ENCODE assay signal across 8 mouse cellular contexts in genomic region chr4:138464667-138465353, GRCm38 (mm10). TPM values are rescaled to one million over a fixed set of nuclear protein-coding genes. Genes with fewer than 3 reads are reported as not detected.
DNase-seq lines count a peak whose midpoint lies in the region; ATAC-seq and TF ChIP-seq lines count a peak whose summit lies in the region.

No protein-coding gene starts in this region.

- 0 out of 2 replicates have a peak overlapping the region, but pooled peaks have one; percentile 13 for H3K9ac ChIP-seq in heart, embryonic 16.5 days (ENCODE audit: low read length)
- H3K9ac ChIP-seq in kidney, postnatal 0 days (ENCODE audit: low read depth, low read length), result no peak overlapping the region

- DNase-seq in A20 (ENCODE audit: low read depth, low spot score), result peak; percentile 56
- DNase-seq in NIH3T3 (ENCODE audit: low read depth), result peak; percentile 48
- peak; percentile 76 for DNase-seq in forebrain, embryonic 10.5 days (ENCODE audit: extremely low spot score, low spot score)
- peak; percentile 92 for DNase-seq in kidney, postnatal 0 days (ENCODE audit: low spot score)
- peak; percentile 68 for DNase-seq in lung, postnatal 14 days
- DNase-seq in splenic B cell, adult 2 months (ENCODE audit: low read depth, low spot score), result peak; percentile 35
- no peak for DNase-seq in thymus, postnatal 0 days (ENCODE audit: low spot score)

- peaks cover 85% of the 10 kb centered on the region for H3K27me3 ChIP-seq in forebrain, embryonic 10.5 days (ENCODE audit: poor library complexity, severe bottlenecking)
- peaks cover 28% of the 10 kb centered on the region for H3K27me3 ChIP-seq in heart, embryonic 16.5 days (ENCODE audit: control insufficient read depth, insufficient read depth, low read length)
- H3K27me3 ChIP-seq in kidney, postnatal 0 days (ENCODE audit: insufficient read depth, low read length), result no peaks in the 10 kb centered on the region
- no peaks in the 10 kb centered on the region for H3K27me3 ChIP-seq in splenic B cell, adult 2 months (ENCODE audit: control insufficient read depth, insufficient read depth, low read length, poor library complexity, severe bottlenecking)

- WGBS in forebrain, embryonic 10.5 days, result under 1% methylated on average over 20 of the region's 22 CpGs
- WGBS in heart, embryonic 16.5 days, result 3% methylated on average over 19 of the region's 22 CpGs
- WGBS in kidney, postnatal 0 days, result 3% methylated on average over 19 of the region's 22 CpGs

- no peaks in the 10 kb centered on the region for H3K9me3 ChIP-seq in forebrain, embryonic 10.5 days
- 0 out of 2 replicates have a peak, but pooled peaks cover 2% of the 10 kb centered on the region for H3K9me3 ChIP-seq in heart, embryonic 16.5 days (replicated peaks; ENCODE audit: control insufficient read depth, low read length)
- H3K9me3 ChIP-seq in kidney, postnatal 0 days (replicated peaks; ENCODE audit: low read length), result no peaks in the 10 kb centered on the region

- H3K36me3 ChIP-seq in forebrain, embryonic 10.5 days (replicated peaks), result no peaks in the 10 kb centered on the region
- H3K36me3 ChIP-seq in heart, embryonic 16.5 days (ENCODE audit: control insufficient read depth, insufficient read depth), result no peaks in the 10 kb centered on the region
- no peaks in the 10 kb centered on the region for H3K36me3 ChIP-seq in kidney, postnatal 0 days (ENCODE audit: insufficient read depth, low read length)
- no peaks in the 10 kb centered on the region for H3K36me3 ChIP-seq in splenic B cell, adult 2 months (ENCODE audit: control insufficient read depth, insufficient read depth, low read length, poor library complexity, severe bottlenecking)

- H3K4me2 ChIP-seq in heart, embryonic 16.5 days (ENCODE audit: low read depth, low read length), result peak overlapping the region; percentile 58
- peak overlapping the region; percentile 38 for H3K4me2 ChIP-seq in kidney, postnatal 0 days (ENCODE audit: low read length)

- peak overlapping the region; percentile 79 for H3K27ac ChIP-seq in forebrain, embryonic 10.5 days
- 0 out of 2 replicates have a peak overlapping the region, but pooled peaks have one; percentile 10 for H3K27ac ChIP-seq in heart, embryonic 16.5 days (ENCODE audit: low read length)
- peak overlapping the region; percentile 83 for H3K27ac ChIP-seq in kidney, postnatal 0 days

- ATAC-seq in heart, embryonic 16.5 days (replicated peaks; ENCODE audit: extremely low read depth, insufficient read depth, low FRiP score), result no peak
- peak; percentile 81 for ATAC-seq in kidney, postnatal 0 days (replicated peaks; ENCODE audit: low FRiP score, low read depth)

- H3K4me3 ChIP-seq in forebrain, embryonic 10.5 days, result peak overlapping the region; percentile 34
- no peak overlapping the region; the same call in 1 of the 2 replicates for H3K4me3 ChIP-seq in heart, embryonic 16.5 days (ENCODE audit: low read length)
- H3K4me3 ChIP-seq in kidney, postnatal 0 days (replicated peaks; ENCODE audit: low read depth, low read length), result no peak overlapping the region

- peaks cover 51% of the 10 kb centered on the region for H3K4me1 ChIP-seq in forebrain, embryonic 10.5 days
- H3K4me1 ChIP-seq in heart, embryonic 16.5 days (ENCODE audit: control insufficient read depth, insufficient read depth, low read length), result peaks cover 25% of the 10 kb centered on the region
- peaks cover 52% of the 10 kb centered on the region for H3K4me1 ChIP-seq in kidney, postnatal 0 days (replicated peaks; ENCODE audit: insufficient read depth, low read length)

- TF ChIP-seq CTCF in kidney, postnatal 0 days (IDR thresholded peaks at IDR 0.05; ENCODE audit: low read depth), result no peak

RNA-seq across cellular contexts. Expression of gene Camk2n1, which starts 10.7 kb away (rescaled TPM):
- polyA plus RNA-seq in forebrain, embryonic 10.5 days (2016; fragmentation: Nextera tagmentation; extraction: Ambion mirVana), result 0.96 and 0.98 TPM in 2 replicates
- 0.97 and 1.3 TPM in 2 replicates for polyA plus RNA-seq in heart, embryonic 16.5 days (2015; fragmentation: Nextera tagmentation; extraction: Ambion mirVana)
- polyA plus RNA-seq in kidney, postnatal 0 days (2015; fragmentation: Nextera tagmentation; extraction: Ambion mirVana), result 13.8 and 14.5 TPM in 2 replicates
- 0.36 and 0.47 TPM in 2 replicates for polyA plus RNA-seq in thymus, postnatal 0 days (2015; fragmentation: Nextera tagmentation; extraction: Ambion mirVana)

RNA-seq across cellular contexts. Expression of gene Mul1, which starts 30.3 kb away (rescaled TPM):
- 21.2 and 22.7 TPM in 2 replicates for polyA plus RNA-seq in forebrain, embryonic 10.5 days (2016; fragmentation: Nextera tagmentation; extraction: Ambion mirVana)
- polyA plus RNA-seq in heart, embryonic 16.5 days (2015; fragmentation: Nextera tagmentation; extraction: Ambion mirVana), result 22.3 and 24.5 TPM in 2 replicates
- polyA plus RNA-seq in kidney, postnatal 0 days (2015; fragmentation: Nextera tagmentation; extraction: Ambion mirVana), result 23.6 and 25.3 TPM in 2 replicates
- 13.7 and 17.7 TPM in 2 replicates for polyA plus RNA-seq in thymus, postnatal 0 days (2015; fragmentation: Nextera tagmentation; extraction: Ambion mirVana)

Comparison
In these comparisons a context has a peak if more than half of its experiments do, and no peak if none do; other contexts are left out.
1. H3K27ac ChIP-seq: peak in every context shown above with its lines; median percentile 83 in kidney, postnatal 0 days; 79 in forebrain, embryonic 10.5 days; 10 in heart, embryonic 16.5 days.